Mouse (Mus musculus): ENCODE measurements around the gene Prima1. TPM values are rescaled to one million over a fixed set of nuclear protein-coding genes. Genes with fewer than 3 reads are reported as not detected.

Gene Prima1
- total RNA-seq, 1 experiment: 0.85 TPM

GRCm38 (mm10) chr12:103281491-103281890, 39.5 kb upstream of the Prima1 start:
- Histone ChIP-seq H3K27ac (ENCODE audit: insufficient read depth, low read depth, low read length, poor library complexity, severe bottlenecking) (no peak overlapping the region), H3K9ac (ENCODE audit: insufficient read depth, low read depth, low read length, poor library complexity, severe bottlenecking) (no peak overlapping the region), H3K4me1 (ENCODE audit: control insufficient read depth in 2 of 2, insufficient read depth in 2 of 2, low read length in 2 of 2, poor library complexity in 1 of 2) (no peaks in the 10 kb centered on the region), H3K36me3 (ENCODE audit: control insufficient read depth, insufficient read depth, low read length, poor library complexity, severe bottlenecking) (no peaks in the 10 kb centered on the region), H3K4me3 (ENCODE audit: insufficient read depth in 1 of 2, low read depth in 1 of 2, low read length in 2 of 2, poor library complexity in 1 of 2, severe bottlenecking in 1 of 2) (no peak overlapping the region), H3K9me3 (ENCODE audit: control insufficient read depth, insufficient read depth, low read depth, low read length) (no peaks in the 10 kb centered on the region)
- in situ Hi-C loops (cut with MboI; ENCODE audit: low sequenced_read_pairs in 2 of 2, unreplicated experiment in 2 of 2): no loop called here
- DNase-seq (ENCODE audit: low read depth, low spot score): no peak
- TF ChIP-seq HCFC1 (IDR thresholded peaks at IDR 0.05; ENCODE audit: borderline replicate concordance, insufficient read depth, low read length): no peak
- no peak for TF ChIP-seq CHD2 (IDR thresholded peaks at IDR 0.05; ENCODE audit: low read depth, low read length)
- no peak for TF ChIP-seq ZNF384 (IDR thresholded peaks at IDR 0.05; ENCODE audit: low read depth, low read length)
- TF ChIP-seq ZC3H11A (IDR thresholded peaks at IDR 0.05; ENCODE audit: borderline replicate concordance, low read depth, low read length): no peak
- TF ChIP-seq MAFK (IDR thresholded peaks at IDR 0.05; ENCODE audit: insufficient read depth, low read depth, low read length): no peak

GRCm38 (mm10) chr12:103276422-103276821, 34.5 kb upstream of the Prima1 start:
- no peak overlapping the region for H3K9ac ChIP-seq (ENCODE audit: insufficient read depth, low read depth, low read length, poor library complexity, severe bottlenecking)
- no peak for DNase-seq (ENCODE audit: low read depth, low spot score)
- no peaks in the 10 kb centered on the region for H3K36me3 ChIP-seq (ENCODE audit: control insufficient read depth, insufficient read depth, low read length, poor library complexity, severe bottlenecking)
- H3K4me3 ChIP-seq (ENCODE audit: insufficient read depth in 1 of 2, low read depth in 1 of 2, low read length in 2 of 2, poor library complexity in 1 of 2, severe bottlenecking in 1 of 2): no peak overlapping the region
- H3K9me3 ChIP-seq (ENCODE audit: control insufficient read depth, insufficient read depth, low read depth, low read length): no peaks in the 10 kb centered on the region
- H3K4me1 ChIP-seq (ENCODE audit: control insufficient read depth in 2 of 2, insufficient read depth in 2 of 2, low read length in 2 of 2, poor library complexity in 1 of 2): no peaks in the 10 kb centered on the region
- no peak overlapping the region for H3K27ac ChIP-seq (ENCODE audit: insufficient read depth, low read depth, low read length, poor library complexity, severe bottlenecking)
- no peak for TF ChIP-seq MAFK (IDR thresholded peaks at IDR 0.05; ENCODE audit: insufficient read depth, low read depth, low read length)
- TF ChIP-seq ZNF384 (IDR thresholded peaks at IDR 0.05; ENCODE audit: low read depth, low read length): no peak
- in situ Hi-C loops (cut with MboI; ENCODE audit: low sequenced_read_pairs in 2 of 2, unreplicated experiment in 2 of 2): no loop called here

GRCm38 (mm10) chr12:103273732-103274131, 31.8 kb upstream of the Prima1 start:
- DNase-seq (ENCODE audit: low read depth, low spot score): no peak
- TF ChIP-seq CHD2 (IDR thresholded peaks at IDR 0.05; ENCODE audit: low read depth, low read length): no peak
- no peak for TF ChIP-seq MAFK (IDR thresholded peaks at IDR 0.05; ENCODE audit: insufficient read depth, low read depth, low read length)
- no peak for TF ChIP-seq ZC3H11A (IDR thresholded peaks at IDR 0.05; ENCODE audit: borderline replicate concordance, low read depth, low read length)
- TF ChIP-seq HCFC1 (IDR thresholded peaks at IDR 0.05; ENCODE audit: borderline replicate concordance, insufficient read depth, low read length): no peak
- no peak for TF ChIP-seq ZNF384 (IDR thresholded peaks at IDR 0.05; ENCODE audit: low read depth, low read length)
- no peak overlapping the region for H3K9ac ChIP-seq (ENCODE audit: insufficient read depth, low read depth, low read length, poor library complexity, severe bottlenecking)
- H3K36me3 ChIP-seq (ENCODE audit: control insufficient read depth, insufficient read depth, low read length, poor library complexity, severe bottlenecking): no peaks in the 10 kb centered on the region
- in situ Hi-C loops (cut with MboI; ENCODE audit: low sequenced_read_pairs in 2 of 2, unreplicated experiment in 2 of 2): no loop called here
- H3K4me1 ChIP-seq (ENCODE audit: control insufficient read depth in 2 of 2, insufficient read depth in 2 of 2, low read length in 2 of 2, poor library complexity in 1 of 2): no peaks in the 10 kb centered on the region
- no peak overlapping the region for H3K4me3 ChIP-seq (ENCODE audit: insufficient read depth in 1 of 2, low read depth in 1 of 2, low read length in 2 of 2, poor library complexity in 1 of 2, severe bottlenecking in 1 of 2)
- H3K9me3 ChIP-seq (ENCODE audit: control insufficient read depth, insufficient read depth, low read depth, low read length): no peaks in the 10 kb centered on the region
- H3K27ac ChIP-seq (ENCODE audit: insufficient read depth, low read depth, low read length, poor library complexity, severe bottlenecking): no peak overlapping the region

- H3K27ac ChIP-seq (ENCODE audit: insufficient read depth, low read depth, low read length, poor library complexity, severe bottlenecking): no peak overlapping the region
- no peak overlapping the region for H3K4me3 ChIP-seq (ENCODE audit: insufficient read depth in 1 of 2, low read depth in 1 of 2, low read length in 2 of 2, poor library complexity in 1 of 2, severe bottlenecking in 1 of 2)
- no peak for DNase-seq (ENCODE audit: low read depth, low spot score)
- TF ChIP-seq ZC3H11A (IDR thresholded peaks at IDR 0.05; ENCODE audit: borderline replicate concordance, low read depth, low read length) (no peak), MAFK (IDR thresholded peaks at IDR 0.05; ENCODE audit: insufficient read depth, low read depth, low read length) (no peak), CHD2 (IDR thresholded peaks at IDR 0.05; ENCODE audit: low read depth, low read length) (no peak), ZNF384 (IDR thresholded peaks at IDR 0.05; ENCODE audit: low read depth, low read length) (no peak), HCFC1 (IDR thresholded peaks at IDR 0.05; ENCODE audit: borderline replicate concordance, insufficient read depth, low read length) (no peak)
- H3K9ac ChIP-seq (ENCODE audit: insufficient read depth, low read depth, low read length, poor library complexity, severe bottlenecking): no peak overlapping the region
- no peaks in the 10 kb centered on the region for H3K4me1 ChIP-seq (ENCODE audit: control insufficient read depth in 2 of 2, insufficient read depth in 2 of 2, low read length in 2 of 2, poor library complexity in 1 of 2)
- in situ Hi-C loops (cut with MboI; ENCODE audit: low sequenced_read_pairs in 2 of 2, unreplicated experiment in 2 of 2): no loop called here
- H3K36me3 ChIP-seq (ENCODE audit: control insufficient read depth, insufficient read depth, low read length, poor library complexity, severe bottlenecking): no peaks in the 10 kb centered on the region
- no peaks in the 10 kb centered on the region for H3K9me3 ChIP-seq (ENCODE audit: control insufficient read depth, insufficient read depth, low read depth, low read length)
Measured at GRCm38 (mm10) chr12:103273051-103273450, 31.1 kb upstream of the Prima1 start.

- H3K4me3 ChIP-seq (ENCODE audit: insufficient read depth in 1 of 2, low read depth in 1 of 2, low read length in 2 of 2, poor library complexity in 1 of 2, severe bottlenecking in 1 of 2): no peak overlapping the region
- no peaks in the 10 kb centered on the region for H3K36me3 ChIP-seq (ENCODE audit: control insufficient read depth, insufficient read depth, low read length, poor library complexity, severe bottlenecking)
- in situ Hi-C loops (cut with MboI; ENCODE audit: low sequenced_read_pairs in 2 of 2, unreplicated experiment in 2 of 2): no loop called here
- H3K27ac ChIP-seq (ENCODE audit: insufficient read depth, low read depth, low read length, poor library complexity, severe bottlenecking): no peak overlapping the region
- TF ChIP-seq HCFC1 (IDR thresholded peaks at IDR 0.05; ENCODE audit: borderline replicate concordance, insufficient read depth, low read length): no peak
- no peak for TF ChIP-seq ZNF384 (IDR thresholded peaks at IDR 0.05; ENCODE audit: low read depth, low read length)
- TF ChIP-seq ZC3H11A (IDR thresholded peaks at IDR 0.05; ENCODE audit: borderline replicate concordance, low read depth, low read length): no peak
- no peak for TF ChIP-seq MAFK (IDR thresholded peaks at IDR 0.05; ENCODE audit: insufficient read depth, low read depth, low read length)
- TF ChIP-seq CHD2 (IDR thresholded peaks at IDR 0.05; ENCODE audit: low read depth, low read length): no peak
- no peaks in the 10 kb centered on the region for H3K9me3 ChIP-seq (ENCODE audit: control insufficient read depth, insufficient read depth, low read depth, low read length)
- DNase-seq (ENCODE audit: low read depth, low spot score): no peak
- no peaks in the 10 kb centered on the region for H3K4me1 ChIP-seq (ENCODE audit: control insufficient read depth in 2 of 2, insufficient read depth in 2 of 2, low read length in 2 of 2, poor library complexity in 1 of 2)
- H3K9ac ChIP-seq (ENCODE audit: insufficient read depth, low read depth, low read length, poor library complexity, severe bottlenecking): no peak overlapping the region
Measured at GRCm38 (mm10) chr12:103272176-103272575, 30.2 kb upstream of the Prima1 start.
